Mouse (Mus musculus) liver, postnatal 0 days (tissue): ENCODE data around the gene Rasgef1a. TPM values are rescaled to one million over a fixed set of nuclear protein-coding genes. Genes with fewer than 3 reads are reported as not detected.

ENCODE experiments used
- ATAC-seq: fragments of 200-750 bp; cut with Nextera tagmentation; 2 replicates; pipeline ENCODE4 v1.8.0; 2017; ENCODE audit warnings: mild to moderate bottlenecking, moderate library complexity
- DNase-seq: peaks from one replicate; pipeline ENCODE4 v3.0.0-alpha.2; 2016
- H3K27ac ChIP-seq: fragments of 300-500 bp; sonication (generic); 2 replicates; pipeline ENCODE4 v1.5.1; 2014; ENCODE audit warnings: antibody characterized with exemption, moderate library complexity, mild to moderate bottlenecking, low read depth
- H3K27me3 ChIP-seq: fragments of 300-500 bp; sonication (generic); 2 replicates; pipeline ENCODE4 v1.6.1; 2014; ENCODE audit warnings: low read length, control low read depth, mixed read lengths; ENCODE audit not compliant: insufficient read depth
- H3K36me3 ChIP-seq: fragments of 300-500 bp; sonication (generic); replicated peaks from 2 replicates; pipeline ENCODE4 v1.6.1; 2014; ENCODE audit warnings: mild to moderate bottlenecking, control low read depth, low read length, moderate library complexity, mixed read lengths; ENCODE audit not compliant: insufficient read depth
- H3K4me1 ChIP-seq: fragments of 300-500 bp; sonication (generic); 2 replicates; pipeline ENCODE4 v1.6.1; 2014; ENCODE audit warnings: antibody characterized with exemption, mild to moderate bottlenecking, control low read depth; ENCODE audit not compliant: insufficient read depth
- H3K4me2 ChIP-seq: fragments of 300-500 bp; sonication (generic); 2 replicates; pipeline ENCODE4 v1.6.1; 2014; ENCODE audit warnings: low read depth, mild to moderate bottlenecking, low read length, moderate library complexity, mixed read lengths
- H3K4me3 ChIP-seq: fragments of 300-500 bp; sonication (generic); 2 replicates; pipeline ENCODE4 v1.5.1; 2014; ENCODE audit warnings: low read depth, low read length
- H3K9ac ChIP-seq: fragments of 300-500 bp; sonication (generic); replicated peaks from 2 replicates; pipeline ENCODE4 v1.6.1; 2014; ENCODE audit warnings: mild to moderate bottlenecking, moderate library complexity
- H3K9me3 ChIP-seq: fragments of 300-500 bp; sonication (generic); 2 replicates; pipeline ENCODE4 v1.6.1; 2016; ENCODE audit warnings: mild to moderate bottlenecking, control low read depth, low read length, mixed read lengths
- CTCF ChIP-seq: sonication (generic); IDR thresholded peaks from 2 replicates; pipeline ENCODE4 v1.5.1; 2016; ENCODE audit warnings: antibody characterized with exemption, low read depth
- EP300 ChIP-seq: IDR thresholded peaks from 2 replicates; pipeline ENCODE4 v1.6.1; 2016; ENCODE audit warnings: antibody characterized with exemption, low read depth, mild to moderate bottlenecking
- WGBS: fragments of 180-500 bp; shearing (Covaris S2); extraction: QIAGEN DNeasy Blood & Tissue Kit; methylation state at CpG from one replicate; pipeline ENCODE4 v1.1.7; 2014; ENCODE audit not compliant: insufficient replicate concordance; 5-methylcytosine and 5-hydroxymethylcytosine counted together
- polyA plus RNA-seq: library from polyadenylated mRNA; unstranded; fragments of >200 nt; fragmentation: Nextera tagmentation; extraction: Ambion mirVana; gene quantifications from 2 replicates; pipeline ENCODE4 v1.2.1, GENCODE M21; 2015

Rasgef1a gene
- polyA plus RNA-seq, 1 experiment from 2014 or later = 0.11 TPM

DNA sequence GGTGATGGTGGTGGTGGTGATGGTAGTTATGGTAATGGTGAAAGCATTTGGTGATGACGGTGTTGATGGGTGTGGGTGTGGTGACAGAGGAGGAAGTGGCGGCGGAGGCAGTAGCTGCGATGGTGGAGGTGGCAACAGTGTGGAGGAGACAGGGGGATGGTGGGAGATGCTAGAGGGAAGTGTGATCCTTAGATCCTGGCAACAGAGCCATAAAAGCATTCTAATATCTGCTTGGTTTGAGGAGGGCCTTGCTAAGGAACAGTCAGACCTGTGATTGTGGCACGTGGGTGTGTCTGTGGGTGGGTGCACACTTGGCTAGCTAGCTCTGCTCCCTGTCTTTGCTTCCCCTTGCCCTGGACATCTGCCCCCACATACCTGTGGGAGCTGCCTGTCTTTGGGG is 7.4 kb downstream of the Rasgef1a start:
- Histone ChIP-seq H3K4me1 (no peaks in the 10 kb centered on the region), H3K27ac (no peak overlapping the region), H3K27me3 (no peaks in the 10 kb centered on the region), H3K4me3 (no peak overlapping the region), H3K9ac (no peak overlapping the region), H3K36me3 (no peaks in the 10 kb centered on the region), H3K9me3 (no peaks in the 10 kb centered on the region), H3K4me2 (no peak overlapping the region)
- TF ChIP-seq EP300 (no peak), CTCF (no peak)
- DNase-seq = no peak
- no peak for ATAC-seq
- WGBS = 43% methylated on average over 5 of the region's 5 CpGs

DNA sequence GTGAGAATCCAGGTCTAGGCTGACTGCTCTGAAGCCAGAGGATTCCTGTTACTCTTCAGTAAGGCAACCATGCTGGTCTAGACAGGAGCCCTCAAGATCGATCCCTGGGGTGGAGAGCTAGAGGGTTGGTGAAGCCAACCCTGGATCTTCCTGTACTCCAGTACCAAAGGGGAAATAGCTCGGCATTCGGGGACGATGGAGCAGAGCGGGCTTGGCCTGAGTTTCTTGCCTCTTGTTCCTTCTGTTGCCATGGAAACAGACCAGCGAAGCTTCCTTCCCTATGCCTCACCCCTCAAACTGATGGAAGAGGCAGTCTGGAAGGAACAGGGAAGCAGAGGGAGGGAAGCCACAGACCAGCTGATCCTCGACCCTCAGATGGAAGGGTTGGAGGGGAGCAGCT is 8.3 kb downstream of the Rasgef1a start:
- no peaks in the 10 kb centered on the region for H3K36me3 ChIP-seq
- H3K27ac ChIP-seq = no peak overlapping the region
- no peak overlapping the region for H3K4me3 ChIP-seq
- TF ChIP-seq EP300 (no peak), CTCF (no peak)
- no peak overlapping the region for H3K9ac ChIP-seq
- WGBS = 19% methylated on average over 7 of the region's 7 CpGs
- H3K9me3 ChIP-seq = no peaks in the 10 kb centered on the region
- no peaks in the 10 kb centered on the region for H3K4me1 ChIP-seq
- no peak overlapping the region for H3K4me2 ChIP-seq
- ATAC-seq (no peak), DNase-seq (no peak)
- H3K27me3 ChIP-seq = no peaks in the 10 kb centered on the region

DNA sequence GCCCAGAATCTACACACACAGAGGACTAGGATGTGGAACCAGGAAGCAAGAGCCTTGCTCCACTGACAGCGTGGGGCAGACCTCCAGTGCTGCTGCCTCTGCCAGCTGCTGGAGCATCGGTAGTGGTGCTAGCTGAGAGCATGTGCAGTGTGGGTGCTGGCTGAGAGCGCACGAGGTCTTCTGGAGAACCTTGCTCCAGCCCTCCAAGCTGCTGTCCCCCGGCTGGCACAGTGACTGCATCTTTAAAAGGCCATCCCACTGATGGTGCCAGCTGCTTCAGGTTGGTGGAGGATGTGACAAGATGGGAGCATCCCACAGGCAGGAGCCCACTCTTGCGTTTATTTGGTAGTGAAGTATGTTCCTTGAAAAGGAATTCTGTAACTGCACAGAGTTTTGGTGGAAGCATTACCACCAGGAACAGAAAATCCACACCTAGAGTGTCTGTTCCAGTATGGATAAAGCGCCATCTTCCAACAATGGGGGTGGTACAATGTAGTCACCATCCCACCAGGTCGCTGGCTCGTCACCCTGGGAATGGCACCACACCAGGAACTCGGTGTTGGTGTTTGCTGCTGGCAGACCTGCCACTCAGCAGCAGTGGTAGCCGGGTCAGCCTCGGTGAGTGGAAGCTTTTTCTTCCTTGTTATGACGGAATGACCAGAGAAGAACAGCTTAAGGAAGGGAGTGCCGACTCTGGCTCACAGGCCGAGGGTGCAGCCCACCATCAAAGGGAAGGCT is 11.8 kb downstream of the Rasgef1a start:
- Histone ChIP-seq H3K27ac (no peak overlapping the region), H3K4me1 (no peaks in the 10 kb centered on the region), H3K9ac (no peak overlapping the region), H3K9me3 (no peaks in the 10 kb centered on the region), H3K4me2 (no peak overlapping the region), H3K27me3 (no peaks in the 10 kb centered on the region), H3K36me3 (no peaks in the 10 kb centered on the region), H3K4me3 (no peak overlapping the region)
- TF ChIP-seq CTCF = no peak
- no peak for TF ChIP-seq EP300
- DNase-seq (no peak), ATAC-seq (no peak)
- 63% methylated on average over 15 of the region's 15 CpGs for WGBS

DNA sequence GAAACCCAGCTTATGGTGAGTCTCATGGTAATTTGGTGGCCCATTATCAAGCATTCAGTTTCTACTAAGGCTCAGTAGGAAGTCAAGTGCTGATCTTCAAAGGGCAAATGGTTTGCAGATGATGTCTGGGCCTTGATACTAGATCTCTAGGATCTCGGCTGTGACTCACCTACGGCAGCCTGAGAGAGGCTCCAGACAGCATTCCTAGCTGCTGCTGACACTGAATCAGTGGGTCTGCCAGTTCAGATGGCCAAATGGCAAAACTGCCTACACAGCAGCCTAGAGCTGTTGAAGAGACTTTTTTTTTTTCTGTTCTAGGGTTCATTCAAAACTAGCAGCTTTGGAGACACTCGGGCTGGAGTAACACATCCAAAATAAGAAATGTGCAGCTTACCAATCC is 15.8 kb downstream of the Rasgef1a start:
- H3K4me3 ChIP-seq = no peak overlapping the region
- H3K4me1 ChIP-seq = no peaks in the 10 kb centered on the region
- 78% methylated on average over 3 of the region's 3 CpGs for WGBS
- no peaks in the 10 kb centered on the region for H3K27me3 ChIP-seq
- no peaks in the 10 kb centered on the region for H3K36me3 ChIP-seq
- TF ChIP-seq CTCF (no peak), EP300 (no peak)
- H3K9ac ChIP-seq = no peak overlapping the region
- no peaks in the 10 kb centered on the region for H3K9me3 ChIP-seq
- DNase-seq = no peak
- no peak overlapping the region for H3K4me2 ChIP-seq
- ATAC-seq = no peak
- no peak overlapping the region for H3K27ac ChIP-seq

DNA sequence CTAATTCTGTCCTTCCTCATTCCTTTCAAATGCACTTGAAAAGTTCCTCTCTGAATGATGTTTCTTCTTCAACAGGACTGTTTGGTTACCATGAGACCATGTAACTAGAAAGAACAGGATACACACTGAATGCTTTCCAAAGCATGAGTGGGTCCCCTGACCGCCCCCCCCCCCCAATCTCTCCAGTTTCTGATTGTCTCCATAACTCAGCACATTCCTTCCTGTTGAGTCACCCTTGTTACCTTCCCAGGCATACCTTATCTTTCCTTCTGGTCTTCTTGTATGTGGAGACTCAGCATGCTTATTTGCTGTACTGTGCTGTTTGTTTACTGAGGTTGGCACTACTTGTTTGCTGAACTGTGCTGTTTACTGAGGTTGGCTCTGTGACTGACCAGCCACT is 20.2 kb downstream of the Rasgef1a start:
- H3K9ac ChIP-seq = no peak overlapping the region
- TF ChIP-seq CTCF (no peak), EP300 (no peak)
- WGBS = 83% methylated on average over 1 of the region's 1 CpGs
- no peak overlapping the region for H3K4me3 ChIP-seq
- no peaks in the 10 kb centered on the region for H3K4me1 ChIP-seq
- no peak for ATAC-seq
- no peak overlapping the region for H3K27ac ChIP-seq
- H3K9me3 ChIP-seq = no peaks in the 10 kb centered on the region
- DNase-seq = no peak
- H3K36me3 ChIP-seq = no peaks in the 10 kb centered on the region
- no peaks in the 10 kb centered on the region for H3K27me3 ChIP-seq
- H3K4me2 ChIP-seq = no peak overlapping the region

DNA sequence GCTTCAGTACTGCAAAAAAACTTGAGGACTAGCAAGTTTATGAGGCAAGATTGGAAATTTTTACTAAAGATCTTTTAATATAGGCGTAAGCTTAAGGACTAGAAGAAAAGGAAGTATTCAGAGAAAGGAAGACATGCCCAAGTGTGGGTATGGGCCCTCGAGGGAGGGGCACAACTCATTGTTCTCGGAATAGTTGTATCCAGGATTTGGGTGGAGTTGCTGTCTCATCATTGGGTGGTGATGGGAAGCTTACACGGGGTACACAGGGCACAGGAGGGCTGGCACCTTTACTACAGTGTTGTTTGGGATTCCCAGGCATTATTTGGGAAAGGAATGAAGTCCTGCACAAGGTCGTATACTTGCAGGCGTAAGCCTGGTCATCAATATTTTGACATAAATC is 24.4 kb downstream of the Rasgef1a start:
- no peaks in the 10 kb centered on the region for H3K9me3 ChIP-seq
- TF ChIP-seq CTCF (no peak), EP300 (no peak)
- no peak overlapping the region for H3K9ac ChIP-seq
- no peak overlapping the region for H3K4me3 ChIP-seq
- ATAC-seq (no peak), DNase-seq (no peak)
- H3K36me3 ChIP-seq = no peaks in the 10 kb centered on the region
- 66% methylated on average over 6 of the region's 6 CpGs for WGBS
- H3K4me1 ChIP-seq = no peaks in the 10 kb centered on the region
- H3K4me2 ChIP-seq = no peak overlapping the region
- H3K27me3 ChIP-seq = no peaks in the 10 kb centered on the region
- H3K27ac ChIP-seq = no peak overlapping the region
